Mouse (Mus musculus) ovary, adult 2 months (tissue): ENCODE results near the gene Acad8. TPM values are rescaled to one million over a fixed set of nuclear protein-coding genes. Genes with fewer than 3 reads are reported as not detected.

Source experiments
- polyA plus RNA-seq: library from polyadenylated mRNA; depleted of rRNA; stranded (reverse); fragments of >200 nt; gene quantifications from 2 replicates; pipeline ENCODE4 v1.2.3, GENCODE M21; 2012; rRNA removed

Acad8 gene
- polyA plus RNA-seq: 26.1 and 41.6 TPM in 2 replicates

GRCm38 (mm10) chr9:26999461-27000395 lies at the start of gene Acad8, which contains the start of gene Thyn1:
Acad8 (minus strand) TSS chr9:26999566.
Thyn1 (plus strand) TSS chr9:26999710.

GRCm38 (mm10) chr9:27029828-27030762 lies 30.7 kb upstream of the Acad8 start, which contains the start of the genes Vps26b and Ncapd3:
Vps26b (minus strand) TSS chr9:27030065.
Ncapd3 (plus strand) TSS chr9:27030175.

Other genes with a start within 250 kb of the Acad8 start
- gene Glb1l2, start 193.1 kb downstream of the Acad8 start, polyA plus RNA-seq: 15.8 and 17.8 TPM in 2 replicates
- 1.8 and 2.5 TPM in 2 replicates for gene Glb1l3, start 138.7 kb downstream of the Acad8 start, polyA plus RNA-seq
- not detected in 2 replicates for gene Gm1110, start 76.5 kb downstream of the Acad8 start, polyA plus RNA-seq
- gene Thyn1, start 144 bp upstream of the Acad8 start, polyA plus RNA-seq: 6.9 and 7.2 TPM in 2 replicates
- gene Vps26b, start 30.5 kb upstream of the Acad8 start, polyA plus RNA-seq: 65.0 and 85.9 TPM in 2 replicates
- 17.1 and 25.0 TPM in 2 replicates for gene Ncapd3, start 30.6 kb upstream of the Acad8 start, polyA plus RNA-seq
- 51.9 and 54.3 TPM in 2 replicates for gene Jam3, start 155.9 kb upstream of the Acad8 start, polyA plus RNA-seq